In genomic region chr6:84964729-84965415, GRCm38 (mm10) we compare ENCODE assay signal across 30 mouse cellular contexts.
DNase-seq lines count a peak whose midpoint lies in the region; ATAC-seq and TF ChIP-seq lines count a peak whose summit lies in the region.
"Had no signal": no experiment of that assay in that cellular context is flagged by ENCODE, and none has a peak within 500 bp of the region (broad histone marks: within the 10 kb centered on the region; RNA-seq: fewer than 3 reads in every experiment).

No protein-coding gene starts in this region.

- no peak overlapping the region for H3K4me3 ChIP-seq in hindbrain, postnatal 0 days (ENCODE audit: low read length)
- H3K4me3 ChIP-seq in hindbrain, embryonic 12.5 days: no peak overlapping the region
- no peak overlapping the region for H3K4me3 ChIP-seq in myocyte
- no peak overlapping the region for H3K4me3 ChIP-seq in embryonic facial prominence, embryonic 10.5 days
- H3K4me3 ChIP-seq: embryonic facial prominence, embryonic 13.5 days; forebrain, embryonic 10.5 days; limb, embryonic 10.5 days; limb, embryonic 15.5 days; midbrain, embryonic 10.5 days; midbrain, embryonic 15.5 days had no signal

- DNase-seq in cerebellum, adult 18-20 months: peak; percentile 12 to 15
- DNase-seq in cerebellum, adult 11 months: no peak
- DNase-seq in hindbrain, postnatal 0 days (ENCODE audit: low spot score): peak; percentile 3
- peak; percentile 74 for DNase-seq in brain, adult 2 months (ENCODE audit: low read depth, low spot score)
- DNase-seq in adrenal gland, adult 8-10 months: no peak
- DNase-seq in embryonic facial prominence, embryonic 10.5 days (ENCODE audit: low spot score): no peak
- DNase-seq: adrenal gland, adult 2 months; forebrain, postnatal 0 days; gastrocnemius, postnatal 25 days; heart, adult 18-20 months; heart, postnatal 4 days; kidney, adult 11 months; kidney, postnatal 14 days; layer of hippocampus, adult 9-11 months; lung, adult 2 months; lung, postnatal 14 days; right cerebral cortex, postnatal 4 days; thymus, postnatal 14 days had no signal

- H3K9me3 ChIP-seq in hindbrain, postnatal 0 days (ENCODE audit: low read length): no peaks in the 10 kb centered on the region
- no peaks in the 10 kb centered on the region for H3K9me3 ChIP-seq in hindbrain, embryonic 12.5 days (replicated peaks)
- no peaks in the 10 kb centered on the region for H3K9me3 ChIP-seq in embryonic facial prominence, embryonic 10.5 days
- H3K9me3 ChIP-seq: embryonic facial prominence, embryonic 13.5 days; forebrain, embryonic 10.5 days; limb, embryonic 10.5 days; limb, embryonic 15.5 days; midbrain, embryonic 10.5 days; midbrain, embryonic 15.5 days had no signal

- H3ac ChIP-seq in myocyte (ENCODE audit: control insufficient read depth, insufficient read length): no peak overlapping the region

- H3K36me3 ChIP-seq in hindbrain, postnatal 0 days (ENCODE audit: insufficient read depth, low read length): no peaks in the 10 kb centered on the region
- no peaks in the 10 kb centered on the region for H3K36me3 ChIP-seq in hindbrain, embryonic 12.5 days
- H3K36me3 ChIP-seq in myocyte (ENCODE audit: control insufficient read depth, insufficient read depth): no peaks in the 10 kb centered on the region
- no peaks in the 10 kb centered on the region for H3K36me3 ChIP-seq in embryonic facial prominence, embryonic 10.5 days (replicated peaks)
- H3K36me3 ChIP-seq: embryonic facial prominence, embryonic 13.5 days; forebrain, embryonic 10.5 days; limb, embryonic 10.5 days; limb, embryonic 15.5 days; midbrain, embryonic 10.5 days; midbrain, embryonic 15.5 days had no signal

- no peaks in the 10 kb centered on the region for H3K4me1 ChIP-seq in hindbrain, postnatal 0 days (ENCODE audit: insufficient read depth, low read length)
- H3K4me1 ChIP-seq in hindbrain, embryonic 12.5 days: peaks cover 6% of the 10 kb centered on the region; the same call in 1 of the 2 replicates
- peaks cover 13% of the 10 kb centered on the region for H3K4me1 ChIP-seq in embryonic facial prominence, embryonic 10.5 days

- no peak overlapping the region for H3K9ac ChIP-seq in hindbrain, postnatal 0 days (replicated peaks; ENCODE audit: low read length)
- no peak overlapping the region for H3K9ac ChIP-seq in hindbrain, embryonic 12.5 days
- H3K9ac ChIP-seq: embryonic facial prominence, embryonic 13.5 days; forebrain, postnatal 0 days; hindbrain, embryonic 14.5 days; limb, embryonic 15.5 days; liver, embryonic 14.5 days; midbrain, embryonic 15.5 days had no signal

- H3K27ac ChIP-seq in hindbrain, postnatal 0 days: no peak overlapping the region
- no peak overlapping the region for H3K27ac ChIP-seq in hindbrain, embryonic 12.5 days
- H3K27ac ChIP-seq in embryonic facial prominence, embryonic 10.5 days (replicated peaks): no peak overlapping the region
- H3K27ac ChIP-seq: embryonic facial prominence, embryonic 13.5 days; forebrain, embryonic 10.5 days; hindbrain, embryonic 14.5 days; limb, embryonic 10.5 days; limb, embryonic 15.5 days; liver, embryonic 14.5 days; midbrain, embryonic 10.5 days; midbrain, embryonic 15.5 days had no signal

- no peak for ATAC-seq in hindbrain, postnatal 0 days
- no peak for ATAC-seq in hindbrain, embryonic 12.5 days (ENCODE audit: low FRiP score)
- ATAC-seq: forebrain, postnatal 0 days; inflammation-experienced regulatory T-cells, adult 6 months; midbrain, embryonic 15.5 days had no signal

- TF ChIP-seq POLR2A in myocyte (IDR thresholded peaks at IDR 0.05; ENCODE audit: insufficient read length, low read depth): no peak

- TF ChIP-seq CTCF in hindbrain, postnatal 0 days (IDR thresholded peaks at IDR 0.05; ENCODE audit: low read depth): no peak

- no peak overlapping the region for H3K4me2 ChIP-seq in hindbrain, postnatal 0 days (ENCODE audit: low read depth, low read length)
- H3K4me2 ChIP-seq in hindbrain, embryonic 12.5 days (replicated peaks): no peak overlapping the region
- H3K4me2 ChIP-seq in myocyte (ENCODE audit: low read depth): peak overlapping the region; percentile 24
- H3K4me2 ChIP-seq: embryonic facial prominence, embryonic 13.5 days; heart, embryonic 11.5 days; hindbrain, embryonic 14.5 days; limb, embryonic 15.5 days; midbrain, embryonic 15.5 days had no signal

- no peaks in the 10 kb centered on the region for H3K79me2 ChIP-seq in myocyte (ENCODE audit: control insufficient read depth, insufficient read depth)

- WGBS in hindbrain, postnatal 0 days: 83% methylated on average over 5 of the region's 5 CpGs
- WGBS in hindbrain, embryonic 12.5 days: 84% methylated on average over 5 of the region's 5 CpGs
- 86% methylated on average over 5 of the region's 5 CpGs for WGBS in embryonic facial prominence, embryonic 10.5 days

- no peaks in the 10 kb centered on the region for H3K27me3 ChIP-seq in hindbrain, postnatal 0 days (ENCODE audit: insufficient read depth, low read length)
- H3K27me3 ChIP-seq in hindbrain, embryonic 12.5 days: no peaks in the 10 kb centered on the region
- H3K27me3 ChIP-seq in myocyte (ENCODE audit: control insufficient read depth, insufficient read depth, insufficient read length): no peaks in the 10 kb centered on the region
- H3K27me3 ChIP-seq in embryonic facial prominence, embryonic 10.5 days (replicated peaks; ENCODE audit: low read depth, poor library complexity, severe bottlenecking): no peaks in the 10 kb centered on the region
- H3K27me3 ChIP-seq: embryonic facial prominence, embryonic 13.5 days; limb, embryonic 15.5 days; midbrain, embryonic 15.5 days had no signal

TF ChIP-seq in myocyte, 11 proteins besides CTCF, POLR2A, EP300 and RAD21:
- TF ChIP-seq TCF12 (IDR thresholded peaks at IDR 0.05; ENCODE audit: insufficient read depth, poor library complexity, severe bottlenecking) (no peak), REST (IDR thresholded peaks at IDR 0.05; ENCODE audit: insufficient read depth, insufficient read length) (no peak), TCF3 (IDR thresholded peaks at IDR 0.05; ENCODE audit: insufficient read length, low read depth) (no peak), SRF (IDR thresholded peaks at IDR 0.05; ENCODE audit: control insufficient read depth, insufficient read length, low read depth) (no peak), MYOG (IDR thresholded peaks at IDR 0.05; ENCODE audit: control insufficient read depth in 1 of 3, insufficient read depth in 1 of 3, insufficient read length in 2 of 3, low read depth in 2 of 3) (no peak), CEBPB (IDR thresholded peaks at IDR 0.05; ENCODE audit: insufficient read depth, poor library complexity, severe bottlenecking) (peak; percentile 91)

Comparison
In these comparisons a context has a peak if more than half of its experiments do, and no peak if none do; other contexts are left out.
1. DNase-seq: peak in cerebellum, adult 18-20 months (2 of 2), hindbrain, postnatal 0 days (single experiment) and brain, adult 2 months (single experiment); none in cerebellum, adult 11 months (single experiment), adrenal gland, adult 8-10 months (single experiment) and embryonic facial prominence, embryonic 10.5 days (single experiment).